Mouse (Mus musculus): Measurements from ENCODE around the gene L3mbtl3.

Gene L3mbtl3

GRCm38 (mm10) chr10:26244466-26244865 lies 131.3 kb downstream of the L3mbtl3 start:
- in situ Hi-C loops (cut with MboI, MseI): no loop called here

GRCm38 (mm10) chr10:26243203-26243602 lies 132.6 kb downstream of the L3mbtl3 start:
- in situ Hi-C loops (cut with MboI, MseI): no loop called here

- in situ Hi-C loops (cut with MboI, MseI): no loop called here
These were observed 136.7 kb downstream of the L3mbtl3 start for GRCm38 (mm10) chr10:26239090-26239489.

- in situ Hi-C loops (cut with MboI, MseI): no loop called here
These were observed 137.2 kb downstream of the L3mbtl3 start for GRCm38 (mm10) chr10:26238559-26238958.

- in situ Hi-C loops (cut with MboI, MseI): no loop called here
These were observed 143.6 kb downstream of the L3mbtl3 start for GRCm38 (mm10) chr10:26232071-26232653.

GRCm38 (mm10) chr10:26229488-26229887 lies 146.3 kb downstream of the L3mbtl3 start, which contains the start of gene Samd3:
Gene Samd3, plus strand, starts transcription at chr10:26229707.
- in situ Hi-C loops (cut with MboI, MseI): no loop called here

- in situ Hi-C loops (cut with MboI, MseI): no loop called here
These were observed 147.6 kb downstream of the L3mbtl3 start for GRCm38 (mm10) chr10:26228187-26228586.

GRCm38 (mm10) chr10:26226734-26227133 lies 149.0 kb downstream of the L3mbtl3 start:
- in situ Hi-C loops (cut with MboI, MseI): no loop called here

- in situ Hi-C loops (cut with MboI, MseI): no loop called here
These were observed 149.5 kb downstream of the L3mbtl3 start for GRCm38 (mm10) chr10:26226241-26226640.

All from T-helper 2 cell (primary cell).